Mouse (Mus musculus) intestine, postnatal 0 days (tissue): ENCODE results near the gene Exosc6. TPM values are rescaled to one million over a fixed set of nuclear protein-coding genes. Genes with fewer than 3 reads are reported as not detected.

Experiments
- ATAC-seq: fragments of 200-750 bp; cut with Nextera tagmentation; 2 replicates; pipeline ENCODE4 v1.8.0; 2017; ENCODE audit warnings: mild to moderate bottlenecking, moderate TSS enrichment, moderate library complexity
- H3K27ac ChIP-seq: fragments of 300-500 bp; sonication (generic); 2 replicates; pipeline ENCODE4 v1.5.1; 2014; ENCODE audit warnings: mild to moderate bottlenecking, low read depth, low read length, moderate library complexity
- H3K27me3 ChIP-seq: fragments of 300-500 bp; sonication (generic); replicated peaks from 2 replicates; pipeline ENCODE4 v1.6.1; 2014; ENCODE audit warnings: low read length, mixed read lengths; ENCODE audit not compliant: control insufficient read depth, insufficient read depth
- H3K36me3 ChIP-seq: fragments of 300-500 bp; sonication (generic); 2 replicates; pipeline ENCODE4 v1.6.1; 2014; ENCODE audit warnings: mild to moderate bottlenecking, moderate library complexity; ENCODE audit not compliant: control insufficient read depth, insufficient read depth
- H3K4me1 ChIP-seq: fragments of 300-500 bp; sonication (generic); replicated peaks from 2 replicates; pipeline ENCODE4 v1.6.1; 2014; ENCODE audit warnings: antibody characterized with exemption, low read length, mixed read lengths; ENCODE audit not compliant: control insufficient read depth, insufficient read depth
- H3K4me2 ChIP-seq: fragments of 300-500 bp; sonication (generic); replicated peaks from 2 replicates; pipeline ENCODE4 v1.6.1; 2014; ENCODE audit warnings: low read depth, mild to moderate bottlenecking, moderate library complexity
- H3K4me3 ChIP-seq: fragments of 300-500 bp; sonication (generic); 2 replicates; pipeline ENCODE4 v1.5.1; 2014; ENCODE audit warnings: low read depth, low read length
- H3K9ac ChIP-seq: fragments of 300-500 bp; sonication (generic); 2 replicates; pipeline ENCODE4 v1.6.1; 2014; ENCODE audit warnings: mild to moderate bottlenecking, low read depth, low read length
- H3K9me3 ChIP-seq: fragments of 300-500 bp; sonication (generic); 2 replicates; pipeline ENCODE4 v1.6.1; 2016; ENCODE audit warnings: mixed run types; ENCODE audit not compliant: control insufficient read depth
- CTCF ChIP-seq: sonication (generic); IDR thresholded peaks from 2 replicates; pipeline ENCODE4 v1.5.1; 2016; ENCODE audit warnings: low read depth, mild to moderate bottlenecking, control low read depth, antibody characterized with exemption, moderate library complexity
- WGBS: fragments of 180-500 bp; shearing (Covaris S2); extraction: QIAGEN DNeasy Blood & Tissue Kit; methylation state at CpG from one replicate; pipeline ENCODE4 v1.1.7; 2014; 5-methylcytosine and 5-hydroxymethylcytosine counted together
- polyA plus RNA-seq: library from polyadenylated mRNA; unstranded; fragments of >200 nt; fragmentation: Nextera tagmentation; extraction: Ambion mirVana; gene quantifications from 2 replicates; pipeline ENCODE4 v1.2.1, GENCODE M21; 2015

Exosc6 gene
- polyA plus RNA-seq, 1 experiment from 2014 or later: 8.4 TPM

- Histone ChIP-seq H3K9me3 (no peaks in the 10 kb centered on the region), H3K4me2 (peak overlapping the region; percentile 91), H3K27me3 (no peaks in the 10 kb centered on the region), H3K9ac (peak overlapping the region; percentile 75), H3K36me3 (peaks cover 40% of the 10 kb centered on the region), H3K27ac (peak overlapping the region; percentile 73), H3K4me1 (peaks cover 6% of the 10 kb centered on the region; the same call in 1 of the 2 replicates), H3K4me3 (peak overlapping the region; percentile 91)
- TF ChIP-seq CTCF: no peak
- ATAC-seq: peak; percentile 67
- under 1% methylated on average over 54 of the region's 63 CpGs for WGBS
Observed at GRCm38 (mm10) chr8:111056691-111057293, 653 bp downstream of the Exosc6 start.

- Histone ChIP-seq H3K9me3 (no peaks in the 10 kb centered on the region), H3K36me3 (peaks cover 18% of the 10 kb centered on the region), H3K9ac (no peak overlapping the region), H3K27me3 (no peaks in the 10 kb centered on the region), H3K4me1 (peaks cover 6% of the 10 kb centered on the region; the same call in 1 of the 2 replicates), H3K4me2 (no peak overlapping the region), H3K4me3 (no peak overlapping the region), H3K27ac (no peak overlapping the region)
- ATAC-seq: no peak
- TF ChIP-seq CTCF: no peak
- WGBS: 48% methylated on average over 2 of the region's 2 CpGs
Observed at GRCm38 (mm10) chr8:111058946-111059572, 2.9 kb downstream of the Exosc6 start.

GRCm38 (mm10) chr8:111061688-111062071, 5.5 kb downstream of the Exosc6 start:
- Histone ChIP-seq H3K36me3 (no peaks in the 10 kb centered on the region; the same call in 1 of the 2 replicates), H3K27me3 (no peaks in the 10 kb centered on the region), H3K9ac (peak overlapping the region; percentile 35), H3K27ac (no peak overlapping the region), H3K9me3 (no peaks in the 10 kb centered on the region), H3K4me3 (peak overlapping the region; percentile 66), H3K4me1 (peaks cover 6% of the 10 kb centered on the region; the same call in 1 of the 2 replicates), H3K4me2 (peak overlapping the region; percentile 86)
- 2% methylated on average over 14 of the region's 14 CpGs for WGBS
- no peak for ATAC-seq
- TF ChIP-seq CTCF: no peak

GRCm38 (mm10) chr8:111062072-111062757, 6.1 kb downstream of the Exosc6 start:
- peak overlapping the region; percentile 86 for H3K4me2 ChIP-seq
- no peaks in the 10 kb centered on the region; the same call in 1 of the 2 replicates for H3K36me3 ChIP-seq
- peak overlapping the region; percentile 66 for H3K4me3 ChIP-seq
- TF ChIP-seq CTCF: no peak
- no peaks in the 10 kb centered on the region for H3K27me3 ChIP-seq
- H3K27ac ChIP-seq: no peak overlapping the region
- peak; percentile 72 for ATAC-seq
- peaks cover 6% of the 10 kb centered on the region; the same call in 1 of the 2 replicates for H3K4me1 ChIP-seq
- WGBS: under 1% methylated on average over 27 of the region's 27 CpGs
- peak overlapping the region; percentile 35 for H3K9ac ChIP-seq
- H3K9me3 ChIP-seq: no peaks in the 10 kb centered on the region

GRCm38 (mm10) chr8:111062893-111063292, 6.8 kb downstream of the Exosc6 start:
- Histone ChIP-seq H3K4me2 (peak overlapping the region; percentile 86), H3K27ac (no peak overlapping the region), H3K9me3 (no peaks in the 10 kb centered on the region), H3K27me3 (no peaks in the 10 kb centered on the region), H3K9ac (no peak overlapping the region), H3K36me3 (no peaks in the 10 kb centered on the region; the same call in 1 of the 2 replicates), H3K4me3 (peak overlapping the region; percentile 66; the same call in 1 of the 2 replicates), H3K4me1 (peaks cover 6% of the 10 kb centered on the region; the same call in 1 of the 2 replicates)
- 59% methylated on average over 2 of the region's 2 CpGs for WGBS
- TF ChIP-seq CTCF: no peak
- ATAC-seq: no peak

GRCm38 (mm10) chr8:111066308-111066707, 10.2 kb downstream of the Exosc6 start:
- no peak for TF ChIP-seq CTCF
- Histone ChIP-seq H3K27me3 (no peaks in the 10 kb centered on the region), H3K4me3 (no peak overlapping the region), H3K36me3 (no peaks in the 10 kb centered on the region), H3K9ac (no peak overlapping the region), H3K9me3 (no peaks in the 10 kb centered on the region), H3K4me2 (no peak overlapping the region), H3K27ac (no peak overlapping the region), H3K4me1 (no peaks in the 10 kb centered on the region)
- WGBS: 64% methylated on average over 4 of the region's 4 CpGs
- ATAC-seq: no peak
